Mouse (Mus musculus) CH12.LX (cell line): ENCODE results near the gene Mns1.

Experiments used
- CTCF ChIP-seq, 2 experiments: IDR thresholded peaks in 1 of 2; conservative IDR thresholded peaks in 1 of 2; 2 replicates each; pipeline ENCODE4 v1.5.1; 2011 to 2012; ENCODE audit warnings: low read depth in 2 of 2, low read length in 2 of 2, improper control_type of control experiment in 1 of 2, inconsistent platforms in 1 of 2, mild to moderate bottlenecking in 1 of 2, moderate library complexity in 1 of 2
- MAFK ChIP-seq: IDR thresholded peaks from 2 replicates; pipeline ENCODE4 v1.6.1; 2011; ENCODE audit warnings: low read length, improper control_type of control experiment; ENCODE audit not compliant: insufficient replicate concordance
- ZKSCAN1 ChIP-seq: IDR thresholded peaks from 2 replicates; pipeline ENCODE4 v1.6.1; 2012; ENCODE audit warnings: low read depth, inconsistent platforms, low read length, improper control_type of control experiment, borderline replicate concordance

- TF ChIP-seq MAFK (no peak), ZKSCAN1 (no peak), CTCF (conservative IDR thresholded peaks at IDR 0.05 in 1 of 2, IDR thresholded peaks at IDR 0.05 in 1 of 2; ENCODE audit: low read depth in 2 of 2, low read length in 2 of 2) (no peak)
These were observed 15.5 kb upstream of the Mns1 start for GRCm38 (mm10) chr9:72422284-72422683.
